Mouse (Mus musculus): ENCODE data around the gene Fli1. TPM values are rescaled to one million over a fixed set of nuclear protein-coding genes. Genes with fewer than 3 reads are reported as not detected.

Fli1 gene
- polyA plus RNA-seq, 1 experiment from 2014 or later, result 68.3 TPM

DNA sequence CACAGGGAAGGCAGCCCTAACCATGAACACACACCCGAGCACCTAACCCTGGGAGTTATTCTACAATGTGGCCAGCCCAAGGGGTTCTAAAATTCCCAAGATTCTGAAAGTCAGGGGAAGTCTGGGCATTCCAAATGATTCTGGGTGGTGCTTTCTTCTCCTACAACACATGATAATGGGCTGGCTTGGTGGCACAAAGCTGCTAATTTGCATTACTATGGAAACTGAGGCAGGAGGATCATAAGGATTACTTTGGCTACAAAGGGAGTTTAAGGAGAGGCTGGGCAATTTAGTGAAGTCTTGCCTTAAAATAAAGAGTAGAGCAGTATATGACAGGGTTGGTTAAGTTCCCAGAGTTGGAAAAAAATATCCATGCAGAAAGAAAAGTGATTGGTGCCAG, 127.7 kb downstream of the Fli1 start:
- Histone ChIP-seq H3K4me2 (ENCODE audit: low read depth, severe bottlenecking) (no peak overlapping the region), H3K9me3 (ENCODE audit: control insufficient read depth, low read length) (no peaks in the 10 kb centered on the region), H3K36me3 (ENCODE audit: control insufficient read depth, insufficient read depth, low read length) (no peaks in the 10 kb centered on the region), H3K9ac (ENCODE audit: low read length) (no peak overlapping the region), H3K4me1 (ENCODE audit: control insufficient read depth, insufficient read depth, low read length) (peaks cover 11% of the 10 kb centered on the region), H3K27me3 (ENCODE audit: control insufficient read depth, insufficient read depth, low read length) (no peaks in the 10 kb centered on the region), H3K27ac (replicated peaks; ENCODE audit: low read depth, low read length) (no peak overlapping the region), H3K4me3 (ENCODE audit: low read depth, low read length) (no peak overlapping the region)
- 57% methylated on average over 1 of the region's 1 CpGs for WGBS
- DNase-seq (ENCODE audit: low spot score) (no peak), ATAC-seq (ENCODE audit: insufficient number of reproducible peaks, low FRiP score, low TSS enrichment, low read depth) (no peak)

DNA sequence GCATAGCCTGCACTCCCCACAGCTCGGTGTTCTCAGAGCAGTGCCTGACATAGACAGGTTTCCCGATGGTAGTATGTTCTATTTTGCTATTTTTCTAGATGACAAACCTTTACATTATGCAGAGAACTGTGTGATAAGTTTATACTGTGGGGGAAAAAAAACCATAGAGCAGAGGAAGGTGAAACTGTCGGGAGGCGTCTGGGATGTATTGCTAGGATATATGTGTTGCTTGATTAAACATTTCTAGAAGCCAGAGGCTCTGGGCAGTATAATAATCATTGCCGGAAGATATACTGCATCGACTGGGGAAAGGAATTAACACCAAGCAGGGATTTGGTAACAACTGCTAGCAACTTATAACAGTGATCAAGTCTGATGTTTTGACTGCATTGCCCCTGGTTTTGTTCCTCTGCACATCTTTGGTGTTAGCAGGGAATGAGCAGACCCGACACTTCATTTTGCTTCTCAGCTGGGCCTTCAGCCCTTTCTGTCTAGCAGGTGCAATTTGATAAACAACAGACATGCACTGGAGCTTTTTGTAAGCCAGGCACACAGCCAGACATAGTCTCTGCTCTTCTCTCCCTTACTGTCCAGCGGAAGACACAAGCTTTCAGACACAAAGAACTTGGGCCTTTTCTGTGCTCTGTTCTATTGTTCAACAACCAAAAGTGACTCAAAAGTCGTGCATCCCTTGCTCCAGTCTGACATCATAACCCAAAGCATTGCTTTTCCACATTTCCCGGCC, 129.7 kb downstream of the Fli1 start:
- WGBS, result 70% methylated on average over 10 of the region's 10 CpGs
- Histone ChIP-seq H3K4me2 (ENCODE audit: low read depth, severe bottlenecking) (no peak overlapping the region), H3K27me3 (ENCODE audit: control insufficient read depth, insufficient read depth, low read length) (no peaks in the 10 kb centered on the region), H3K9me3 (ENCODE audit: control insufficient read depth, low read length) (no peaks in the 10 kb centered on the region), H3K4me3 (ENCODE audit: low read depth, low read length) (no peak overlapping the region), H3K27ac (replicated peaks; ENCODE audit: low read depth, low read length) (no peak overlapping the region), H3K4me1 (ENCODE audit: control insufficient read depth, insufficient read depth, low read length) (peaks cover 19% of the 10 kb centered on the region), H3K36me3 (ENCODE audit: control insufficient read depth, insufficient read depth, low read length) (no peaks in the 10 kb centered on the region), H3K9ac (ENCODE audit: low read length) (no peak overlapping the region)
- DNase-seq (ENCODE audit: low spot score), result no peak
- no peak for ATAC-seq (ENCODE audit: insufficient number of reproducible peaks, low FRiP score, low TSS enrichment, low read depth)

DNA sequence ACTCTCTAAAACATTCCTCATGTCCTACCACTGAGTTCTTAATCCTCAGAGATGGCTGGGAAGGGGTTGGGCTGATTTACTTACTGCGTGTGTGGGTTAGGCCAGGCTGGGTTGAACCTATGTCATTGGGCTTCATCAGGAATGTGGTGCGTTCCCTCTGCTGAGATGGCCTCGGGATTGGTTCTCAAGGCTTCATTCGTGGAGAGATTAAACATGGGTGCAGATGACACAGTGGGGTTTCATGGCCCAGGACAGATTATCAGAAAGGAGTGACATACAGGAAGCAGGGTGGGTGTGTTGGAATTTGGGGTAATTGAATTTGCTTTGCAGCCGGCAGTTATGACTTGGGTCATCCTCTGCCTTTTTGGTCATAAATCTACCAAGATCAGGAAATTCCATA, 131.2 kb downstream of the Fli1 start:
- WGBS, result 86% methylated on average over 5 of the region's 5 CpGs
- H3K4me1 ChIP-seq (ENCODE audit: control insufficient read depth, insufficient read depth, low read length), result peaks cover 13% of the 10 kb centered on the region
- H3K36me3 ChIP-seq (ENCODE audit: control insufficient read depth, insufficient read depth, low read length), result no peaks in the 10 kb centered on the region
- H3K27ac ChIP-seq (replicated peaks; ENCODE audit: low read depth, low read length), result no peak overlapping the region
- DNase-seq (ENCODE audit: low spot score), result no peak
- H3K9ac ChIP-seq (ENCODE audit: low read length), result no peak overlapping the region
- ATAC-seq (ENCODE audit: insufficient number of reproducible peaks, low FRiP score, low TSS enrichment, low read depth), result no peak
- no peaks in the 10 kb centered on the region for H3K9me3 ChIP-seq (ENCODE audit: control insufficient read depth, low read length)
- no peak overlapping the region for H3K4me2 ChIP-seq (ENCODE audit: low read depth, severe bottlenecking)
- H3K27me3 ChIP-seq (ENCODE audit: control insufficient read depth, insufficient read depth, low read length), result no peaks in the 10 kb centered on the region
- no peak overlapping the region for H3K4me3 ChIP-seq (ENCODE audit: low read depth, low read length)

DNA sequence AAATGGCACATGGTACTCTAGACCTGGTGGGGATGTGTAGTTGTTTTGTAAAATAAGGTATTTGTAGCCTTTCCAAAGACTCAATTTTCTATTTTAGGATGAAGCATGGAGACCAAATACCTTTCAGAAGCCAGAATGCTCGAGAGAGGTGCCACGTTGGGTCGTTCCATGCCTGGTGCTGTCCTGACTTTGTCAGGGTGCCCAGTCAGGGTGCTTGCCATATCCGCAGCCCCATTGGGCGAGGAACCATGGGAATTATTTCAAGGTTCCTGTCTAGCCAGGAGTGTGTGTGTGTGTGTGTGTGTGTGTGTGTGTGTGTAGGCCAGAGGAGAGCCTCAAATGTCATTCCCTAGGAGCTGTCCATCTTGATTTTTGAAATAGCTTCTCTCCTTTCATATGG, 132.0 kb downstream of the Fli1 start:
- H3K4me3 ChIP-seq (ENCODE audit: low read depth, low read length), result no peak overlapping the region
- no peak overlapping the region for H3K4me2 ChIP-seq (ENCODE audit: low read depth, severe bottlenecking)
- H3K9me3 ChIP-seq (ENCODE audit: control insufficient read depth, low read length), result no peaks in the 10 kb centered on the region
- WGBS, result 93% methylated on average over 5 of the region's 5 CpGs
- 0 out of 2 replicates have a peak overlapping the region, but pooled peaks have one; percentile 95 for H3K27ac ChIP-seq (replicated peaks; ENCODE audit: low read depth, low read length)
- peaks cover 13% of the 10 kb centered on the region for H3K4me1 ChIP-seq (ENCODE audit: control insufficient read depth, insufficient read depth, low read length)
- H3K9ac ChIP-seq (ENCODE audit: low read length), result no peak overlapping the region
- DNase-seq (ENCODE audit: low spot score) (no peak), ATAC-seq (ENCODE audit: insufficient number of reproducible peaks, low FRiP score, low TSS enrichment, low read depth) (no peak)
- H3K27me3 ChIP-seq (ENCODE audit: control insufficient read depth, insufficient read depth, low read length), result no peaks in the 10 kb centered on the region
- no peaks in the 10 kb centered on the region for H3K36me3 ChIP-seq (ENCODE audit: control insufficient read depth, insufficient read depth, low read length)

DNA sequence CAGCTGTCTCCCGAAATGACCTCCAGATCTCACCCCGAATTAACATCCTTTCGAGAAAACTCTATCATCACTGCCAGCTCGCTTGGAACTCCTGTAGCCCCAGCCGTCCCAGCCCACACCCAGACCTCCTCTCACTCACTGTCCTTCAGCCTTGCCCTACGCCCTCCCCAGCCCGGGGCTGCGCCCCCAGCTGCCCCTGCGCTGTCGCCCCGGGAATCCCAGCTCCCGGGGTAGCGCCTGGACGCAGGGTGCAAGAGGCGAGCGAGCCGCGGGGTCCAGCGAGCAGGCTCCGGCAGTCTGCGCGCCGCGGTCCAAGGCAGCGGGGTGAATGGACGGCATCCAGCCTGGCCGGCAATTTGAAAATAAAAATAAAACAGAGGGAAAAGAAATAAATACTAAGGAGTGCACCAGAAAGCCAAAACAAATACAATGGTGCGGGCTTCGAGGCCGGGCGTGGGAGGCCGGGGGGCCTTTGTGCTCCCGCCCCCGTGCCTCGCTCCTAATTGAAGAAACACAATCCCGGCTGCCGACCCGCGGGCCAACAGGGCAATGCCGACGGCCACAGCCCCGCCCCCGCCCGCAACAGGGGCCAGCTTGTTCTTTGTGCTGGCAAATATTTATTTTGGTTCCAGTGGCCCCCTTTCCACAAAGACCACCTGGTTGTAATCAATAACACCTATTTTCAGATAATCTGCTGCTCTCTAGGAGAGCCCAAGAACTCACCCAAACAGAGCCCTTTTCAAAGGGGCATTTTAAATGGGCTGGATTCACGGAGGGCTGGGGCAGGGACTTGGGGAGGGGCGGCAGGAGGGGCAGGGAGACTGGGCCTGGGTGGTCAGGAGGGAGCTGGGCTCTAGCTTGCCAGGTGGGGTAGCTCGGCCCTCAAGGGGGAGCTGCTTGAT, 133.3 kb downstream of the Fli1 start:
- Histone ChIP-seq H3K36me3 (ENCODE audit: control insufficient read depth, insufficient read depth, low read length) (no peaks in the 10 kb centered on the region), H3K9ac (ENCODE audit: low read length) (peak overlapping the region; percentile 90), H3K9me3 (ENCODE audit: control insufficient read depth, low read length) (no peaks in the 10 kb centered on the region), H3K4me3 (ENCODE audit: low read depth, low read length) (peak overlapping the region; percentile 48), H3K4me1 (ENCODE audit: control insufficient read depth, insufficient read depth, low read length) (peaks cover 16% of the 10 kb centered on the region), H3K27ac (replicated peaks; ENCODE audit: low read depth, low read length) (peak overlapping the region; percentile 95), H3K27me3 (ENCODE audit: control insufficient read depth, insufficient read depth, low read length) (no peaks in the 10 kb centered on the region), H3K4me2 (ENCODE audit: low read depth, severe bottlenecking) (peak overlapping the region; percentile 95)
- WGBS, result under 1% methylated on average over 47 of the region's 47 CpGs
- DNase-seq (ENCODE audit: low spot score) (peak; percentile 86), ATAC-seq (ENCODE audit: insufficient number of reproducible peaks, low FRiP score, low TSS enrichment, low read depth) (peak; percentile 77)

DNA sequence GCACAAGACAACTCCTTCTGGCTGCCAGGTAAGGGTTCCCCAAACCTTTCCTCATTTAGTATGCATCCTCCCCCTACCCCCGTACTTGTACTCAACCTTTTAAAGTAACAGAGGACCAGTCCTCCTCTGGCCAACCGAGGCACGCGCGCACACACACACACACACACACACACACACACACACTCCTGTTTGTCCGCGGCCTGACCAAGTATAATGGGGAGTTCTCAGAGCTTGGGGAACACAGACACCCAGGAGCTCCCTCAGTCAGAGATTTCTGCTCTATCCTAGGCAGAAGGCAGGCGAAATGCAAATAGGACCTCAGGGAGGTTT, 134.0 kb downstream of the Fli1 start:
- peak overlapping the region; percentile 48 for H3K4me3 ChIP-seq (ENCODE audit: low read depth, low read length)
- no peaks in the 10 kb centered on the region for H3K9me3 ChIP-seq (ENCODE audit: control insufficient read depth, low read length)
- peak overlapping the region; percentile 95 for H3K27ac ChIP-seq (replicated peaks; ENCODE audit: low read depth, low read length)
- peak overlapping the region; percentile 95 for H3K4me2 ChIP-seq (ENCODE audit: low read depth, severe bottlenecking)
- WGBS, result 6% methylated on average over 8 of the region's 8 CpGs
- H3K27me3 ChIP-seq (ENCODE audit: control insufficient read depth, insufficient read depth, low read length), result no peaks in the 10 kb centered on the region
- H3K36me3 ChIP-seq (ENCODE audit: control insufficient read depth, insufficient read depth, low read length), result no peaks in the 10 kb centered on the region
- peaks cover 16% of the 10 kb centered on the region for H3K4me1 ChIP-seq (ENCODE audit: control insufficient read depth, insufficient read depth, low read length)
- H3K9ac ChIP-seq (ENCODE audit: low read length), result peak overlapping the region; percentile 90
- no peak for DNase-seq (ENCODE audit: low spot score)
- no peak for ATAC-seq (ENCODE audit: insufficient number of reproducible peaks, low FRiP score, low TSS enrichment, low read depth)

DNA sequence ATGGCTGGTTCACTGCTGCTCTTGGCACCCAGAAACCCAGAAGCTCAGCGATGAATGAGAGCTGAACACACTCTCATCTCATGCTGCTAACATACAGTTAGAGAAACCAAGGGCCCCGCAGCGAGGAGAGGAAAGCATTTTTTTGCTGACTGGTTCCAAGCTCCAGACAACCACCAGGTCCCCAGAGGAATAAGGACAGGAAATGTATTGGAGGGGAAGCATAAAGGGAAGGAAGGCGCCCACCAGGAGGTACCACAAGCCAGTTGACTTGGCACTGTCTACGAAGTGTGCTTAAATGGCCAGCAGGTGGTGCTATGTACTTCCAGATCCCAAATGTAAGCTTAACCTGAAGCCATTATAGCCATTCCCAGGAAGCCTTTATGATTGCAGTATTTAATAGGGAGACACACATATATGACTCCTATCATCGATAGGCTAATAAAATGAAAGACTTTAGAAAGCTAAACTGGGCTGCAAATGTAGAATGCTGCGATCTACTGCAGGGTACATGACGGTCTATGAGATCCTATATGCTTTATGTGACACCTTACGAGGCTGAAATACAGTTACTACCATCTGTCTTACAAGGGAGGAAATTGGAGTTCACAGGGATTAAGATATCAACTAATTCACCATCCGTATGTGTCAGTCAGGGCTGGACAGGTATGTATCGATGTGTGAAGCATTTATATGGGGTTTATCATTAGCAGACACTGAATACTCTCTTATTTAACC, 137.3 kb downstream of the Fli1 start:
- no peak; the same call in 1 of the 2 replicates for ATAC-seq (ENCODE audit: insufficient number of reproducible peaks, low FRiP score, low TSS enrichment, low read depth)
- WGBS, result 40% methylated on average over 11 of the region's 11 CpGs
- H3K36me3 ChIP-seq (ENCODE audit: control insufficient read depth, insufficient read depth, low read length), result no peaks in the 10 kb centered on the region
- H3K4me2 ChIP-seq (ENCODE audit: low read depth, severe bottlenecking), result no peak overlapping the region
- peak; percentile 76 for DNase-seq (ENCODE audit: low spot score)
- no peaks in the 10 kb centered on the region for H3K9me3 ChIP-seq (ENCODE audit: control insufficient read depth, low read length)
- no peak overlapping the region for H3K4me3 ChIP-seq (ENCODE audit: low read depth, low read length)
- H3K27me3 ChIP-seq (ENCODE audit: control insufficient read depth, insufficient read depth, low read length), result no peaks in the 10 kb centered on the region
- no peak overlapping the region for H3K27ac ChIP-seq (replicated peaks; ENCODE audit: low read depth, low read length)
- peaks cover 16% of the 10 kb centered on the region for H3K4me1 ChIP-seq (ENCODE audit: control insufficient read depth, insufficient read depth, low read length)
- H3K9ac ChIP-seq (ENCODE audit: low read length), result no peak overlapping the region

DNA sequence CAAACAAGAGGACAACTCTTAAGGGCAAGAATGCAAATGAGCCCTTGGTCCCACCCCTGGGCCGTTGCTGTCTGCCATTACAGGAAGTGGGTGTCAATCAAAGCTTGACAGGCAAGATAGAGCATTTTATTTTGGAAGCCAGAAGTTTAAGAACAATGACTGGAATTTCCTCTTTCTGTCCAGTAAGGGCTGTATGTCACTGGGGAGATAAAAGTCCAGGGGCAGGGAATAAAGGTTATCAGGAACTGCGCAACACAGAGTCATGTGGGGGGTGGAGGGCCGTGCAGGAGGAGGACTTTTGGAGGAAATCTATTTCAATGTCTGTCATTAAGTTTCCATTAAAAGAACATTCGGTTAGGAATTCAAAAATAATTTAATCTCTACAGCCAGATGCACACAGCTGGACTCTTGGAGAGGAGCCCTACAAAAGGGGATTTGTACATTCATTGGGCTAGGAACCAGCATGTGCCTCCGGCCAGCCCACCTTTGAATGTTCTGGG, 141.9 kb downstream of the Fli1 start:
- Histone ChIP-seq H3K4me2 (ENCODE audit: low read depth, severe bottlenecking) (no peak overlapping the region), H3K4me3 (ENCODE audit: low read depth, low read length) (no peak overlapping the region), H3K4me1 (ENCODE audit: control insufficient read depth, insufficient read depth, low read length) (peaks cover 4% of the 10 kb centered on the region; the same call in 1 of the 2 replicates), H3K9ac (ENCODE audit: low read length) (no peak overlapping the region), H3K27ac (replicated peaks; ENCODE audit: low read depth, low read length) (no peak overlapping the region), H3K9me3 (ENCODE audit: control insufficient read depth, low read length) (no peaks in the 10 kb centered on the region), H3K36me3 (ENCODE audit: control insufficient read depth, insufficient read depth, low read length) (no peaks in the 10 kb centered on the region), H3K27me3 (ENCODE audit: control insufficient read depth, insufficient read depth, low read length) (no peaks in the 10 kb centered on the region)
- WGBS, result 73% methylated on average over 5 of the region's 5 CpGs
- no peak for ATAC-seq (ENCODE audit: insufficient number of reproducible peaks, low FRiP score, low TSS enrichment, low read depth)
- no peak for DNase-seq (ENCODE audit: low spot score)

All from limb, embryonic 11.5 days (tissue).